Mouse (Mus musculus): ENCODE results near the gene Apopt1.

The Apopt1 gene

GRCm38 (mm10) chr12:111680661-111681060 is 32.4 kb upstream of the Apopt1 start:
- no peak for DNase-seq (ENCODE audit: low read depth, low spot score)

- DNase-seq (ENCODE audit: low read depth, low spot score) = no peak
Measured at GRCm38 (mm10) chr12:111681305-111681704, 31.8 kb upstream of the Apopt1 start.

- no peak for DNase-seq (ENCODE audit: low read depth, low spot score)
Measured at GRCm38 (mm10) chr12:111682003-111682402, 31.1 kb upstream of the Apopt1 start.

GRCm38 (mm10) chr12:111682806-111683205 is 30.3 kb upstream of the Apopt1 start:
- DNase-seq (ENCODE audit: low read depth, low spot score) = no peak

- no peak for DNase-seq (ENCODE audit: low read depth, low spot score)
Measured at GRCm38 (mm10) chr12:111686390-111686789, 26.7 kb upstream of the Apopt1 start.

- DNase-seq (ENCODE audit: low read depth, low spot score) = no peak
Measured at GRCm38 (mm10) chr12:111687350-111688068, 25.6 kb upstream of the Apopt1 start.

GRCm38 (mm10) chr12:111688069-111688428 is 25.0 kb upstream of the Apopt1 start:
- no peak for DNase-seq (ENCODE audit: low read depth, low spot score)

GRCm38 (mm10) chr12:111689426-111689825 is 23.6 kb upstream of the Apopt1 start:
- no peak for DNase-seq (ENCODE audit: low read depth, low spot score)

GRCm38 (mm10) chr12:111691346-111691872 is 21.7 kb upstream of the Apopt1 start:
- DNase-seq (ENCODE audit: low read depth, low spot score) = no peak

- DNase-seq (ENCODE audit: low read depth, low spot score) = no peak
Measured at GRCm38 (mm10) chr12:111692899-111693298, 20.2 kb upstream of the Apopt1 start.

GRCm38 (mm10) chr12:111693341-111694270 is 19.5 kb upstream of the Apopt1 start:
- DNase-seq (ENCODE audit: low read depth, low spot score) = peak; percentile 74

GRCm38 (mm10) chr12:111694271-111694781 is 18.7 kb upstream of the Apopt1 start:
- DNase-seq (ENCODE audit: low read depth, low spot score) = no peak

- no peak for DNase-seq (ENCODE audit: low read depth, low spot score)
Measured at GRCm38 (mm10) chr12:111694880-111695804, 17.9 kb upstream of the Apopt1 start.

- no peak for DNase-seq (ENCODE audit: low read depth, low spot score)
Measured at GRCm38 (mm10) chr12:111696239-111696638, 16.8 kb upstream of the Apopt1 start.

- no peak for DNase-seq (ENCODE audit: low read depth, low spot score)
Measured at GRCm38 (mm10) chr12:111697708-111698107, 15.4 kb upstream of the Apopt1 start.

GRCm38 (mm10) chr12:111698346-111698913 is 14.6 kb upstream of the Apopt1 start:
- DNase-seq (ENCODE audit: low read depth, low spot score) = no peak

GRCm38 (mm10) chr12:111699542-111699941 is 13.5 kb upstream of the Apopt1 start:
- DNase-seq (ENCODE audit: low read depth, low spot score) = no peak

GRCm38 (mm10) chr12:111700920-111701458 is 12.1 kb upstream of the Apopt1 start:
- DNase-seq (ENCODE audit: low read depth, low spot score) = no peak

- no peak for DNase-seq (ENCODE audit: low read depth, low spot score)
Measured at GRCm38 (mm10) chr12:111703301-111703700, 9.8 kb upstream of the Apopt1 start.

- DNase-seq (ENCODE audit: low read depth, low spot score) = no peak
Measured at GRCm38 (mm10) chr12:111704609-111705008, 8.5 kb upstream of the Apopt1 start.
